Mouse (Mus musculus): Measurements from ENCODE around the gene Evc2. TPM values are rescaled to one million over a fixed set of nuclear protein-coding genes. Genes with fewer than 3 reads are reported as not detected.

Gene Evc2
- total RNA-seq, 2 experiments from 2014 or later, result 0.59 TPM; not detected in 1

- ATAC-seq (replicated peaks; ENCODE audit: poor library complexity), result no peak
These were observed 130.7 kb downstream of the Evc2 start for GRCm38 (mm10) chr5:37469031-37469430.

- no peak for ATAC-seq (replicated peaks; ENCODE audit: poor library complexity)
These were observed 133.3 kb downstream of the Evc2 start for GRCm38 (mm10) chr5:37471584-37471983.

- ATAC-seq (replicated peaks; ENCODE audit: poor library complexity), result no peak
These were observed 133.8 kb downstream of the Evc2 start for GRCm38 (mm10) chr5:37472025-37472608.

Other genes starting within 250 kb of the Evc2 start
- not detected in 2 replicates for gene Crmp1, start 96.6 kb upstream of the Evc2 start, total RNA-seq (2015)
- gene Crmp1, start 96.6 kb upstream of the Evc2 start, total RNA-seq (2017), result not detected in 2 replicates
- gene Evc, start 1.6 kb upstream of the Evc2 start, total RNA-seq (2015), result not detected in 2 replicates
- gene Evc, start 1.6 kb upstream of the Evc2 start, total RNA-seq (2017), result not detected in 2 replicates

Data from megakaryocyte progenitor cell, adult 5-6 weeks (primary cell).